Mouse (Mus musculus): ENCODE measurements at regions not wholly inside any gene's neighbourhood (a gene's known extent, or its start where the extent isn't known, plus 50 kb on each side); places are given as distances from the start of the nearest gene placed in this dataset.

GRCm38 (mm10) chr13:86274926-86275622 is 228.4 kb upstream of the Cox7c start:
- no peak overlapping the region for H3K9ac ChIP-seq (ENCODE audit: low read depth, low read length)
- ATAC-seq (replicated peaks; ENCODE audit: low FRiP score) (no peak), DNase-seq (ENCODE audit: low spot score) (no peak)
- no peak overlapping the region for H3K27ac ChIP-seq (ENCODE audit: low read depth, low read length)
- no peaks in the 10 kb centered on the region for H3K9me3 ChIP-seq (ENCODE audit: control insufficient read depth, low read length)
- no peak overlapping the region for H3K4me2 ChIP-seq
- 61% methylated on average over 2 of the region's 2 CpGs for WGBS
- H3K27me3 ChIP-seq (replicated peaks; ENCODE audit: control insufficient read depth, insufficient read depth, low read length), result no peaks in the 10 kb centered on the region
- no peak overlapping the region for H3K4me3 ChIP-seq (ENCODE audit: low read depth, low read length)
- H3K4me1 ChIP-seq (replicated peaks; ENCODE audit: control insufficient read depth, insufficient read depth, low read length), result no peaks in the 10 kb centered on the region
- no peaks in the 10 kb centered on the region for H3K36me3 ChIP-seq (ENCODE audit: control insufficient read depth, insufficient read depth, low read length)

GRCm38 (mm10) chr13:86238054-86238453 is 191.3 kb upstream of the Cox7c start:
- Histone ChIP-seq H3K9me3 (ENCODE audit: control insufficient read depth, low read length) (no peaks in the 10 kb centered on the region), H3K27me3 (replicated peaks; ENCODE audit: control insufficient read depth, insufficient read depth, low read length) (no peaks in the 10 kb centered on the region), H3K4me1 (replicated peaks; ENCODE audit: control insufficient read depth, insufficient read depth, low read length) (no peaks in the 10 kb centered on the region), H3K9ac (ENCODE audit: low read depth, low read length) (no peak overlapping the region), H3K4me3 (ENCODE audit: low read depth, low read length) (no peak overlapping the region), H3K4me2 (no peak overlapping the region), H3K27ac (ENCODE audit: low read depth, low read length) (no peak overlapping the region), H3K36me3 (ENCODE audit: control insufficient read depth, insufficient read depth, low read length) (no peaks in the 10 kb centered on the region)
- WGBS, result 66% methylated on average over 1 of the region's 1 CpGs
- no peak for DNase-seq (ENCODE audit: low spot score)
- ATAC-seq (replicated peaks; ENCODE audit: low FRiP score), result no peak

GRCm38 (mm10) chr13:86205641-86206040 is 158.9 kb upstream of the Cox7c start:
- Histone ChIP-seq H3K4me2 (no peak overlapping the region), H3K4me3 (ENCODE audit: low read depth, low read length) (no peak overlapping the region), H3K27me3 (replicated peaks; ENCODE audit: control insufficient read depth, insufficient read depth, low read length) (no peaks in the 10 kb centered on the region), H3K9me3 (ENCODE audit: control insufficient read depth, low read length) (no peaks in the 10 kb centered on the region), H3K9ac (ENCODE audit: low read depth, low read length) (no peak overlapping the region), H3K36me3 (ENCODE audit: control insufficient read depth, insufficient read depth, low read length) (no peaks in the 10 kb centered on the region), H3K27ac (ENCODE audit: low read depth, low read length) (no peak overlapping the region), H3K4me1 (replicated peaks; ENCODE audit: control insufficient read depth, insufficient read depth, low read length) (no peaks in the 10 kb centered on the region)
- no peak for DNase-seq (ENCODE audit: low spot score)
- 79% methylated on average over 3 of the region's 3 CpGs for WGBS
- ATAC-seq (replicated peaks; ENCODE audit: low FRiP score), result no peak

- 62% methylated on average over 2 of the region's 2 CpGs for WGBS
- Histone ChIP-seq H3K9me3 (ENCODE audit: control insufficient read depth, low read length) (no peaks in the 10 kb centered on the region), H3K4me2 (no peak overlapping the region), H3K27ac (ENCODE audit: low read depth, low read length) (no peak overlapping the region), H3K36me3 (ENCODE audit: control insufficient read depth, insufficient read depth, low read length) (no peaks in the 10 kb centered on the region), H3K9ac (ENCODE audit: low read depth, low read length) (no peak overlapping the region), H3K4me3 (ENCODE audit: low read depth, low read length) (no peak overlapping the region), H3K4me1 (replicated peaks; ENCODE audit: control insufficient read depth, insufficient read depth, low read length) (no peaks in the 10 kb centered on the region), H3K27me3 (replicated peaks; ENCODE audit: control insufficient read depth, insufficient read depth, low read length) (no peaks in the 10 kb centered on the region)
- ATAC-seq (replicated peaks; ENCODE audit: low FRiP score) (no peak), DNase-seq (ENCODE audit: low spot score) (no peak)
Observed at GRCm38 (mm10) chr13:86180496-86180895, 133.8 kb upstream of the Cox7c start.

GRCm38 (mm10) chr13:86147331-86147730 is 100.6 kb upstream of the Cox7c start:
- 75% methylated on average over 3 of the region's 3 CpGs for WGBS
- Histone ChIP-seq H3K4me3 (ENCODE audit: low read depth, low read length) (no peak overlapping the region), H3K36me3 (ENCODE audit: control insufficient read depth, insufficient read depth, low read length) (no peaks in the 10 kb centered on the region), H3K27me3 (replicated peaks; ENCODE audit: control insufficient read depth, insufficient read depth, low read length) (no peaks in the 10 kb centered on the region), H3K4me1 (replicated peaks; ENCODE audit: control insufficient read depth, insufficient read depth, low read length) (no peaks in the 10 kb centered on the region), H3K9ac (ENCODE audit: low read depth, low read length) (no peak overlapping the region), H3K9me3 (ENCODE audit: control insufficient read depth, low read length) (no peaks in the 10 kb centered on the region), H3K4me2 (no peak overlapping the region), H3K27ac (ENCODE audit: low read depth, low read length) (no peak overlapping the region)
- ATAC-seq (replicated peaks; ENCODE audit: low FRiP score) (no peak), DNase-seq (ENCODE audit: low spot score) (no peak)

GRCm38 (mm10) chr13:86111372-86112094 is 64.8 kb upstream of the Cox7c start:
- Histone ChIP-seq H3K4me3 (ENCODE audit: low read depth, low read length) (no peak overlapping the region), H3K9ac (ENCODE audit: low read depth, low read length) (no peak overlapping the region), H3K4me1 (replicated peaks; ENCODE audit: control insufficient read depth, insufficient read depth, low read length) (no peaks in the 10 kb centered on the region), H3K9me3 (ENCODE audit: control insufficient read depth, low read length) (no peaks in the 10 kb centered on the region), H3K36me3 (ENCODE audit: control insufficient read depth, insufficient read depth, low read length) (no peaks in the 10 kb centered on the region), H3K27ac (ENCODE audit: low read depth, low read length) (no peak overlapping the region), H3K4me2 (no peak overlapping the region), H3K27me3 (replicated peaks; ENCODE audit: control insufficient read depth, insufficient read depth, low read length) (no peaks in the 10 kb centered on the region)
- ATAC-seq (replicated peaks; ENCODE audit: low FRiP score), result peak; percentile 39
- WGBS, result 70% methylated on average over 6 of the region's 6 CpGs
- no peak for DNase-seq (ENCODE audit: low spot score)

GRCm38 (mm10) chr13:86102212-86102611 is 55.5 kb upstream of the Cox7c start:
- H3K9ac ChIP-seq (ENCODE audit: low read depth, low read length), result no peak overlapping the region
- H3K27ac ChIP-seq (ENCODE audit: low read depth, low read length), result no peak overlapping the region
- H3K4me1 ChIP-seq (replicated peaks; ENCODE audit: control insufficient read depth, insufficient read depth, low read length), result no peaks in the 10 kb centered on the region
- DNase-seq (ENCODE audit: low spot score), result no peak
- ATAC-seq (replicated peaks; ENCODE audit: low FRiP score), result no peak
- no peak overlapping the region for H3K4me3 ChIP-seq (ENCODE audit: low read depth, low read length)
- 60% methylated on average over 1 of the region's 1 CpGs for WGBS
- H3K27me3 ChIP-seq (replicated peaks; ENCODE audit: control insufficient read depth, insufficient read depth, low read length), result no peaks in the 10 kb centered on the region
- H3K9me3 ChIP-seq (ENCODE audit: control insufficient read depth, low read length), result no peaks in the 10 kb centered on the region
- H3K36me3 ChIP-seq (ENCODE audit: control insufficient read depth, insufficient read depth, low read length), result no peaks in the 10 kb centered on the region
- H3K4me2 ChIP-seq, result no peak overlapping the region

GRCm38 (mm10) chr13:86097836-86098235 is 51.1 kb upstream of the Cox7c start:
- no peak overlapping the region for H3K9ac ChIP-seq (ENCODE audit: low read depth, low read length)
- no peak overlapping the region for H3K4me3 ChIP-seq (ENCODE audit: low read depth, low read length)
- WGBS, result 36% methylated on average over 2 of the region's 2 CpGs
- no peaks in the 10 kb centered on the region for H3K27me3 ChIP-seq (replicated peaks; ENCODE audit: control insufficient read depth, insufficient read depth, low read length)
- no peak overlapping the region for H3K27ac ChIP-seq (ENCODE audit: low read depth, low read length)
- ATAC-seq (replicated peaks; ENCODE audit: low FRiP score), result no peak
- no peak overlapping the region for H3K4me2 ChIP-seq
- no peaks in the 10 kb centered on the region for H3K9me3 ChIP-seq (ENCODE audit: control insufficient read depth, low read length)
- H3K4me1 ChIP-seq (replicated peaks; ENCODE audit: control insufficient read depth, insufficient read depth, low read length), result no peaks in the 10 kb centered on the region
- H3K36me3 ChIP-seq (ENCODE audit: control insufficient read depth, insufficient read depth, low read length), result no peaks in the 10 kb centered on the region
- DNase-seq (ENCODE audit: low spot score), result no peak

GRCm38 (mm10) chr13:86097291-86097690 is 50.6 kb upstream of the Cox7c start:
- Histone ChIP-seq H3K4me3 (ENCODE audit: low read depth, low read length) (no peak overlapping the region), H3K27ac (ENCODE audit: low read depth, low read length) (no peak overlapping the region), H3K36me3 (ENCODE audit: control insufficient read depth, insufficient read depth, low read length) (no peaks in the 10 kb centered on the region), H3K9me3 (ENCODE audit: control insufficient read depth, low read length) (no peaks in the 10 kb centered on the region), H3K4me2 (no peak overlapping the region), H3K27me3 (replicated peaks; ENCODE audit: control insufficient read depth, insufficient read depth, low read length) (no peaks in the 10 kb centered on the region), H3K4me1 (replicated peaks; ENCODE audit: control insufficient read depth, insufficient read depth, low read length) (no peaks in the 10 kb centered on the region), H3K9ac (ENCODE audit: low read depth, low read length) (no peak overlapping the region)
- ATAC-seq (replicated peaks; ENCODE audit: low FRiP score) (no peak), DNase-seq (ENCODE audit: low spot score) (no peak)
